ENCODE assay signal across 8 mouse cellular contexts in the genomic region with DNA sequence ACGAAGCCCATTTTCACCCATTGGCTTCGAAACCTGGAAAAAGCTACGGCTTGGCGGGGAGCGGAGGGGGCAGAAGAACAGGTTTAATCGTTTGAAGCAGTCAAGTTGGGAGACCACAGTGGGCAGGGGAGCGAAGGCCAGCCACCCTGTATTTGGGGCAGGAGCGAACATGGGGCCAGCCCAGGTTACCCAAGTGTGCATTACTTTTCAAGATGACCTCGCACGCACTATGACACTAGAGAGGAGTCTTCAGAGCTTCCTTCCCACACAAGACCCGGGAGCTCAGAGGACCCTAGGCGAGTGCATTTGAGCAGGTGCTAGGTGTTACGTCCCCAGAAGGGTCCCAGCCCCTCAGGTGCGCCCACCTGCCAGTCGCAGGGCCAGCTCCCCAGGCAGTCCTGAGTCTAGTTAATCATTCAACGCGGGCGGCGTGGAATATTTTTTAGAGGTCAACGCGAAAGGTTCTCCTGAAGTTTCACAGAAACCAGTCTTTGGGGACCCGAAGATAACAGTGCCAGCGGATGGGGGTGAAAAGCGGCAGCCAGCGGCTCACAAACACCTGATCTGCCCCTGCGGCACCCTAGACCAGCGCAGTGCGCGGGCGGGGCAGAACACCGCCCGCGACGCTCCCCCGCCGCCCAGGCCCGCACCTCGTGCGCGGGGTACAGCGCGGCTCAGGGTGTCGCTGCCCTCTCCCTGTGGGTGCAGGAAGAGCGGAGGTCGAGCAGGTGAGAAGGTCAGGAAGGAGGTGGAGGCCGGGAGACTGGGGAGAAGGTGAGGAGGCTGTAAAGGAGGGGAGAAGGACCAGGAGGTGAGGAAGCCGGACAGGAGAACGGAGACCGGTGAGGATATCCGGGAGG. TPM values are rescaled to one million over a fixed set of nuclear protein-coding genes. Genes with fewer than 3 reads are reported as not detected.
DNase-seq lines count a peak whose midpoint lies in the region; ATAC-seq and TF ChIP-seq lines count a peak whose summit lies in the region.

No protein-coding gene starts in this region.

- H3K27me3 ChIP-seq in heart, embryonic 14.5 days (ENCODE audit: control insufficient read depth, insufficient read depth, low read length): peaks cover 6% of the 10 kb centered on the region; the same call in 1 of the 2 replicates
- peaks cover 77% of the 10 kb centered on the region for H3K27me3 ChIP-seq in midbrain, embryonic 13.5 days

- peak overlapping the region; percentile 94 for H3K27ac ChIP-seq in layer of hippocampus, adult 2 months
- peak overlapping the region in 1 of 2 experiments; percentile 73; a peak in 1 of 4 replicates for H3K27ac ChIP-seq in heart, embryonic 14.5 days (replicated peaks in 1 of 2; ENCODE audit: control insufficient read depth in 1 of 2, insufficient read depth in 1 of 2, low read depth in 2 of 2, low read length in 2 of 2)
- H3K27ac ChIP-seq in midbrain, embryonic 13.5 days: no peak overlapping the region

- no peak for TF ChIP-seq CTCF in layer of hippocampus, adult 2 months (conservative IDR thresholded peaks at IDR 0.05)

- H3K4me3 ChIP-seq in layer of hippocampus, adult 2 months: peak overlapping the region; percentile 89
- H3K4me3 ChIP-seq in heart, embryonic 14.5 days (ENCODE audit: control insufficient read depth in 1 of 2, insufficient read depth in 1 of 2, low read depth in 1 of 2, low read length in 2 of 2): peak overlapping the region; percentile 83 to 96
- peak overlapping the region; percentile 69 for H3K4me3 ChIP-seq in midbrain, embryonic 13.5 days (replicated peaks)

- no peaks in the 10 kb centered on the region for H3K9me3 ChIP-seq in heart, embryonic 14.5 days (ENCODE audit: control insufficient read depth, low read length)
- no peaks in the 10 kb centered on the region for H3K9me3 ChIP-seq in midbrain, embryonic 13.5 days

- peaks cover 8 to 13% of the 10 kb centered on the region in 2 experiments; a peak in 3 of 4 replicates for H3K4me1 ChIP-seq in heart, embryonic 14.5 days (ENCODE audit: control insufficient read depth in 2 of 2, insufficient read depth in 2 of 2, low read length in 2 of 2)
- H3K4me1 ChIP-seq in midbrain, embryonic 13.5 days (replicated peaks): peaks cover 26% of the 10 kb centered on the region

- WGBS in heart, embryonic 14.5 days: 4% methylated on average over 50 of the region's 50 CpGs
- 2% methylated on average over 50 of the region's 50 CpGs for WGBS in midbrain, embryonic 13.5 days

- H3K9ac ChIP-seq in heart, embryonic 14.5 days (ENCODE audit: low read length): peak overlapping the region; percentile 84
- H3K9ac ChIP-seq in midbrain, embryonic 13.5 days (replicated peaks): peak overlapping the region; percentile 66

- H3K36me3 ChIP-seq in heart, embryonic 14.5 days (ENCODE audit: control insufficient read depth, insufficient read depth, low read length): no peaks in the 10 kb centered on the region
- H3K36me3 ChIP-seq in midbrain, embryonic 13.5 days: no peaks in the 10 kb centered on the region

- ATAC-seq in heart, embryonic 14.5 days (ENCODE audit: insufficient number of reproducible peaks, insufficient read depth, low FRiP score, low read depth): no peak; the same call in 1 of the 2 replicates
- peak; percentile 55 for ATAC-seq in midbrain, embryonic 13.5 days

- H3K4me2 ChIP-seq in heart, embryonic 14.5 days (ENCODE audit: low read length): peak overlapping the region; percentile 99
- H3K4me2 ChIP-seq in midbrain, embryonic 13.5 days (replicated peaks): peak overlapping the region; percentile 98

- DNase-seq in layer of hippocampus, adult 2 months (ENCODE audit: low spot score in 2 of 2): no peak
- DNase-seq in layer of hippocampus, adult 11-12 months (ENCODE audit: low spot score): no peak
- peak; percentile 64 for DNase-seq in ZHBTc4 (ENCODE audit: low read depth, low spot score)
- peak; percentile 81 to 82 for DNase-seq in kidney, postnatal 25 days
- peak; percentile 59 for DNase-seq in thymus, postnatal 14 days
- DNase-seq in frontal cortex, postnatal 14 days (ENCODE audit: low spot score in 2 of 2): no peak

RNA-seq across cellular contexts. Expression of a gene that starts 2.1 kb away (rescaled TPM):
- total RNA-seq in layer of hippocampus, adult 2 months (2021): 10 to 100 TPM; 12.8 to 18.3 TPM
- 5.0 and 7.9 TPM in 2 replicates for polyA plus RNA-seq in heart, embryonic 14.5 days (2014; fragmentation: Nextera tagmentation; extraction: Ambion mirVana)
- polyA plus RNA-seq in midbrain, embryonic 13.5 days (2015; fragmentation: Nextera tagmentation; extraction: Ambion mirVana): 1.9 and 2.4 TPM in 2 replicates

Comparison
In these comparisons a context has a peak if more than half of its experiments do, and no peak if none do; other contexts are left out.
1. DNase-seq: peak in ZHBTc4 (single experiment), kidney, postnatal 25 days (2 of 2) and thymus, postnatal 14 days (single experiment); none in layer of hippocampus, adult 2 months (0 of 2), layer of hippocampus, adult 11-12 months (single experiment) and frontal cortex, postnatal 14 days (0 of 2).
2. Peak in every context shown above with its lines, with median percentiles within 50 percentile points of each other: H3K4me3 ChIP-seq.